Mouse (Mus musculus): ENCODE measurements around the gene Arid1a.

GRCm38 (mm10) chr4:133711307-133712076 lies 45.1 kb downstream of the Arid1a start:
- no peak for TF ChIP-seq TAL1 (IDR thresholded peaks at IDR 0.05; ENCODE audit: low read length)
- TF ChIP-seq GATA1 (IDR thresholded peaks at IDR 0.05; ENCODE audit: low read length) = no peak
